Mouse (Mus musculus): ENCODE measurements around the gene Soga1. TPM values are rescaled to one million over a fixed set of nuclear protein-coding genes. Genes with fewer than 3 reads are reported as not detected.

Gene Soga1
- polyA plus RNA-seq, 1 experiment from 2014 or later, result 9.8 TPM

- Histone ChIP-seq H3K9me3 (ENCODE audit: control insufficient read depth, low read length) (no peaks in the 10 kb centered on the region), H3K9ac (ENCODE audit: low read depth, low read length) (no peak overlapping the region), H3K4me1 (replicated peaks; ENCODE audit: control insufficient read depth, insufficient read depth, low read length) (no peaks in the 10 kb centered on the region), H3K36me3 (ENCODE audit: control insufficient read depth, insufficient read depth, low read length) (peaks cover 17% of the 10 kb centered on the region), H3K27me3 (ENCODE audit: control insufficient read depth, insufficient read depth, low read length) (no peaks in the 10 kb centered on the region), H3K4me3 (ENCODE audit: low read depth, low read length) (no peak overlapping the region), H3K27ac (ENCODE audit: low read depth, low read length) (no peak overlapping the region), H3K4me2 (replicated peaks; ENCODE audit: low read depth, low read length) (no peak overlapping the region)
- WGBS, result 92% methylated on average over 8 of the region's 8 CpGs
- ATAC-seq (ENCODE audit: low FRiP score), result no peak
- no peak for DNase-seq (ENCODE audit: low spot score)
These were observed 35.5 kb downstream of the Soga1 start for GRCm38 (mm10) chr2:157043556-157043955.

- ATAC-seq (ENCODE audit: low FRiP score) (no peak), DNase-seq (ENCODE audit: low spot score) (no peak)
- WGBS, result 92% methylated on average over 7 of the region's 7 CpGs
- Histone ChIP-seq H3K27me3 (ENCODE audit: control insufficient read depth, insufficient read depth, low read length) (no peaks in the 10 kb centered on the region), H3K4me2 (replicated peaks; ENCODE audit: low read depth, low read length) (no peak overlapping the region), H3K9me3 (ENCODE audit: control insufficient read depth, low read length) (no peaks in the 10 kb centered on the region), H3K9ac (ENCODE audit: low read depth, low read length) (no peak overlapping the region), H3K36me3 (ENCODE audit: control insufficient read depth, insufficient read depth, low read length) (peaks cover 21% of the 10 kb centered on the region), H3K27ac (ENCODE audit: low read depth, low read length) (no peak overlapping the region), H3K4me3 (ENCODE audit: low read depth, low read length) (no peak overlapping the region), H3K4me1 (replicated peaks; ENCODE audit: control insufficient read depth, insufficient read depth, low read length) (no peaks in the 10 kb centered on the region)
These were observed 37.6 kb downstream of the Soga1 start for GRCm38 (mm10) chr2:157041421-157041820.

GRCm38 (mm10) chr2:157040649-157041046 is 38.4 kb downstream of the Soga1 start:
- Histone ChIP-seq H3K36me3 (ENCODE audit: control insufficient read depth, insufficient read depth, low read length) (peaks cover 16% of the 10 kb centered on the region), H3K9me3 (ENCODE audit: control insufficient read depth, low read length) (no peaks in the 10 kb centered on the region), H3K9ac (ENCODE audit: low read depth, low read length) (no peak overlapping the region), H3K4me1 (replicated peaks; ENCODE audit: control insufficient read depth, insufficient read depth, low read length) (no peaks in the 10 kb centered on the region), H3K27me3 (ENCODE audit: control insufficient read depth, insufficient read depth, low read length) (no peaks in the 10 kb centered on the region), H3K4me2 (replicated peaks; ENCODE audit: low read depth, low read length) (no peak overlapping the region), H3K4me3 (ENCODE audit: low read depth, low read length) (no peak overlapping the region), H3K27ac (ENCODE audit: low read depth, low read length) (no peak overlapping the region)
- WGBS, result 83% methylated on average over 17 of the region's 17 CpGs
- ATAC-seq (ENCODE audit: low FRiP score), result no peak
- DNase-seq (ENCODE audit: low spot score), result no peak

DNA sequence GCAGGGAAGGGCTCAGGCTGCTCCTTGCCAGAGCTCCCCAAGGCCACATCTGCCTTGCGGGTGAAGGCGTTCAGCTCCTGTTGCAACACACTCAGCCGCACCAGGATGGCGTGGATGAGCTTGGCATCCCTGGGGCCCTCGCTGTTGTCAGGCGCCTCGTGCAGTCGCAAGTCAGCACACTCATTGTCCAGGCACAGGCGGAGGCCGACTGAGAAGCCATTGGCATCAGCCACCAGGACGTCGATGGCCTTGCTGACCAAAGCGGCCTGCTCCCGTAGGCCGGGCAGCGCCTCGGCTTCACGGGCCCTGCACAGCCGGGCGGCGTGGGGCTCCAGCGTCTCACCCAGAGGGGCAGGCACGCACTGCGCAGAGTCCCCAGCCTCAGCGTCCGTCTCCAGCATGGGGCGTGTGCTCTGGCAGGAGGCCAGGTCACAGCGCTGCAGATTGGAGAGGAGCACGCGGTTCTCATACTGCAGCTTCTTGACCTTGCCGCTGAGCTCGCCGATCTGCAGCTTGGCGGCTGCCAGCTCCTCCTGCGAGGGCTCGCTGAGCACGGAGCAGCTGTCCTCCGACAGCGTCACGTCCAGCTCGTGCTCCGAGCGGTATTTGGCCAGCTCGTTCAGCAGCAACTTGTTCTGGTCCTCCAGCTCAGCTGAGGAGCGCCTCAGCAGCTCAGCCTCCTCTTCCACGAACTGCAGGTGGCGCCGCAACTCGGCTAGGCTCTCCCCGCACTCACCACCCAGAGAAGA is 39.0 kb downstream of the Soga1 start:
- no peak overlapping the region for H3K9ac ChIP-seq (ENCODE audit: low read depth, low read length)
- H3K4me3 ChIP-seq (ENCODE audit: low read depth, low read length), result no peak overlapping the region
- WGBS, result 88% methylated on average over 50 of the region's 50 CpGs
- H3K9me3 ChIP-seq (ENCODE audit: control insufficient read depth, low read length), result no peaks in the 10 kb centered on the region
- DNase-seq (ENCODE audit: low spot score) (no peak), ATAC-seq (ENCODE audit: low FRiP score) (no peak)
- no peaks in the 10 kb centered on the region for H3K27me3 ChIP-seq (ENCODE audit: control insufficient read depth, insufficient read depth, low read length)
- H3K4me2 ChIP-seq (replicated peaks; ENCODE audit: low read depth, low read length), result no peak overlapping the region
- peaks cover 16% of the 10 kb centered on the region; the same call in 1 of the 2 replicates for H3K36me3 ChIP-seq (ENCODE audit: control insufficient read depth, insufficient read depth, low read length)
- H3K27ac ChIP-seq (ENCODE audit: low read depth, low read length), result no peak overlapping the region
- no peaks in the 10 kb centered on the region for H3K4me1 ChIP-seq (replicated peaks; ENCODE audit: control insufficient read depth, insufficient read depth, low read length)

GRCm38 (mm10) chr2:157037303-157037702 is 41.8 kb downstream of the Soga1 start:
- Histone ChIP-seq H3K9ac (ENCODE audit: low read depth, low read length) (no peak overlapping the region), H3K27me3 (ENCODE audit: control insufficient read depth, insufficient read depth, low read length) (no peaks in the 10 kb centered on the region), H3K36me3 (ENCODE audit: control insufficient read depth, insufficient read depth, low read length) (peaks cover 10% of the 10 kb centered on the region; the same call in 1 of the 2 replicates), H3K4me2 (replicated peaks; ENCODE audit: low read depth, low read length) (no peak overlapping the region), H3K27ac (ENCODE audit: low read depth, low read length) (no peak overlapping the region), H3K4me1 (replicated peaks; ENCODE audit: control insufficient read depth, insufficient read depth, low read length) (no peaks in the 10 kb centered on the region), H3K4me3 (ENCODE audit: low read depth, low read length) (no peak overlapping the region), H3K9me3 (ENCODE audit: control insufficient read depth, low read length) (no peaks in the 10 kb centered on the region)
- ATAC-seq (ENCODE audit: low FRiP score) (no peak), DNase-seq (ENCODE audit: low spot score) (no peak)
- 87% methylated on average over 9 of the region's 9 CpGs for WGBS

GRCm38 (mm10) chr2:157036400-157036799 is 42.7 kb downstream of the Soga1 start:
- H3K27ac ChIP-seq (ENCODE audit: low read depth, low read length), result no peak overlapping the region
- no peak for ATAC-seq (ENCODE audit: low FRiP score)
- no peak for DNase-seq (ENCODE audit: low spot score)
- H3K9ac ChIP-seq (ENCODE audit: low read depth, low read length), result no peak overlapping the region
- 93% methylated on average over 8 of the region's 8 CpGs for WGBS
- H3K27me3 ChIP-seq (ENCODE audit: control insufficient read depth, insufficient read depth, low read length), result no peaks in the 10 kb centered on the region
- peaks cover 12% of the 10 kb centered on the region; the same call in 1 of the 2 replicates for H3K36me3 ChIP-seq (ENCODE audit: control insufficient read depth, insufficient read depth, low read length)
- no peak overlapping the region for H3K4me2 ChIP-seq (replicated peaks; ENCODE audit: low read depth, low read length)
- H3K4me1 ChIP-seq (replicated peaks; ENCODE audit: control insufficient read depth, insufficient read depth, low read length), result no peaks in the 10 kb centered on the region
- H3K4me3 ChIP-seq (ENCODE audit: low read depth, low read length), result no peak overlapping the region
- no peaks in the 10 kb centered on the region for H3K9me3 ChIP-seq (ENCODE audit: control insufficient read depth, low read length)

GRCm38 (mm10) chr2:157035371-157035770 is 43.7 kb downstream of the Soga1 start:
- H3K27ac ChIP-seq (ENCODE audit: low read depth, low read length), result no peak overlapping the region
- no peak overlapping the region for H3K9ac ChIP-seq (ENCODE audit: low read depth, low read length)
- H3K4me2 ChIP-seq (replicated peaks; ENCODE audit: low read depth, low read length), result no peak overlapping the region
- no peak for ATAC-seq (ENCODE audit: low FRiP score)
- no peaks in the 10 kb centered on the region for H3K9me3 ChIP-seq (ENCODE audit: control insufficient read depth, low read length)
- H3K27me3 ChIP-seq (ENCODE audit: control insufficient read depth, insufficient read depth, low read length), result no peaks in the 10 kb centered on the region
- H3K36me3 ChIP-seq (ENCODE audit: control insufficient read depth, insufficient read depth, low read length), result peaks cover 8% of the 10 kb centered on the region
- H3K4me1 ChIP-seq (replicated peaks; ENCODE audit: control insufficient read depth, insufficient read depth, low read length), result no peaks in the 10 kb centered on the region
- WGBS, result 90% methylated on average over 7 of the region's 7 CpGs
- no peak for DNase-seq (ENCODE audit: low spot score)
- no peak overlapping the region for H3K4me3 ChIP-seq (ENCODE audit: low read depth, low read length)

GRCm38 (mm10) chr2:157030804-157031203 is 48.2 kb downstream of the Soga1 start:
- peak; percentile 91 for DNase-seq (ENCODE audit: low spot score)
- Histone ChIP-seq H3K27ac (ENCODE audit: low read depth, low read length) (no peak overlapping the region), H3K9me3 (ENCODE audit: control insufficient read depth, low read length) (no peaks in the 10 kb centered on the region), H3K4me3 (ENCODE audit: low read depth, low read length) (no peak overlapping the region), H3K9ac (ENCODE audit: low read depth, low read length) (no peak overlapping the region), H3K27me3 (ENCODE audit: control insufficient read depth, insufficient read depth, low read length) (no peaks in the 10 kb centered on the region), H3K36me3 (ENCODE audit: control insufficient read depth, insufficient read depth, low read length) (peaks cover 32% of the 10 kb centered on the region), H3K4me1 (replicated peaks; ENCODE audit: control insufficient read depth, insufficient read depth, low read length) (no peaks in the 10 kb centered on the region), H3K4me2 (replicated peaks; ENCODE audit: low read depth, low read length) (no peak overlapping the region)
- 47% methylated on average over 9 of the region's 9 CpGs for WGBS
- ATAC-seq (ENCODE audit: low FRiP score), result no peak; the same call in 1 of the 2 replicates

DNA sequence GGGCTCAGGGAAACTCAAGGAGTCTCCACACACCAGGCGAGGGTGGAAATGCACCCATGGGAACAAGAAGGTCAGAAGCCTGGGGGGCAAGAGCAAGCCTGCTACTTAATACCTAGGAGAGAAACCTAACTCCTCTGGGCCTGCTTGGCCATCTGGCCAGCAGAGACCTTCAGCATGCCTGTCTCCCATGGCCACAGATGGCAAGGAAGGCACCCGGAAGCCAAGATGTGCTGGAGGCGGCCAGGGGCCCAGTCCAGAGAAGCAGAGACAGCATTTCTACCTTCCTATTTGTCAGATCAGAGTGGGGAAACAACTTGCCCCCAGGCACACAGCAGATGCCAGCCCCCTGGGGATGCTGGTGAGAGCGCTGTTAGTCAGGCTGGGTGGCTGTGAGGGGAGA is 50.8 kb downstream of the Soga1 start:
- Histone ChIP-seq H3K27me3 (ENCODE audit: control insufficient read depth, insufficient read depth, low read length) (no peaks in the 10 kb centered on the region), H3K9me3 (ENCODE audit: control insufficient read depth, low read length) (no peaks in the 10 kb centered on the region), H3K9ac (ENCODE audit: low read depth, low read length) (no peak overlapping the region), H3K27ac (ENCODE audit: low read depth, low read length) (no peak overlapping the region), H3K36me3 (ENCODE audit: control insufficient read depth, insufficient read depth, low read length) (peaks cover 48% of the 10 kb centered on the region), H3K4me1 (replicated peaks; ENCODE audit: control insufficient read depth, insufficient read depth, low read length) (no peaks in the 10 kb centered on the region), H3K4me3 (ENCODE audit: low read depth, low read length) (no peak overlapping the region), H3K4me2 (replicated peaks; ENCODE audit: low read depth, low read length) (no peak overlapping the region)
- ATAC-seq (ENCODE audit: low FRiP score) (no peak), DNase-seq (ENCODE audit: low spot score) (no peak)
- 98% methylated on average over 4 of the region's 4 CpGs for WGBS
